Mouse (Mus musculus) kidney, postnatal 0 days (tissue): ENCODE results near the gene Dcaf17. TPM values are rescaled to one million over a fixed set of nuclear protein-coding genes. Genes with fewer than 3 reads are reported as not detected.

Experiments used
- ATAC-seq: fragments of 200-750 bp; cut with Nextera tagmentation; replicated peaks from 2 replicates; pipeline ENCODE4 v1.8.0; 2017; ENCODE audit warnings: low read depth, moderate number of reproducible peaks, moderate TSS enrichment, moderate library complexity; ENCODE audit not compliant: low FRiP score
- DNase-seq: peaks from one replicate; pipeline ENCODE4 v3.0.0-alpha.2; 2016; ENCODE audit warnings: low spot score
- H3K27ac ChIP-seq: fragments of 300-500 bp; sonication (generic); 2 replicates; pipeline ENCODE4 v1.5.1; 2014; ENCODE audit warnings: mild to moderate bottlenecking
- H3K27me3 ChIP-seq: fragments of 300-500 bp; sonication (generic); 2 replicates; pipeline ENCODE4 v1.6.1; 2014; ENCODE audit warnings: low read length, mixed read lengths; ENCODE audit not compliant: insufficient read depth
- H3K36me3 ChIP-seq: fragments of 300-500 bp; sonication (generic); 2 replicates; pipeline ENCODE4 v1.6.1; 2014; ENCODE audit warnings: low read length, mixed read lengths; ENCODE audit not compliant: insufficient read depth
- H3K4me1 ChIP-seq: fragments of 300-500 bp; sonication (generic); replicated peaks from 2 replicates; pipeline ENCODE4 v1.6.1; 2014; ENCODE audit warnings: antibody characterized with exemption, low read length, mixed read lengths; ENCODE audit not compliant: insufficient read depth
- H3K4me2 ChIP-seq: fragments of 300-500 bp; sonication (generic); 2 replicates; pipeline ENCODE4 v1.6.1; 2014; ENCODE audit warnings: mild to moderate bottlenecking, low read length, moderate library complexity, mixed read lengths
- H3K4me3 ChIP-seq: fragments of 300-500 bp; sonication (generic); replicated peaks from 2 replicates; pipeline ENCODE4 v1.5.1; 2014; ENCODE audit warnings: low read depth, low read length
- H3K9ac ChIP-seq: fragments of 300-500 bp; sonication (generic); 2 replicates; pipeline ENCODE4 v1.6.1; 2014; ENCODE audit warnings: low read depth, low read length
- H3K9me3 ChIP-seq: fragments of 300-500 bp; sonication (generic); replicated peaks from 2 replicates; pipeline ENCODE4 v1.6.1; 2016; ENCODE audit warnings: low read length, inconsistent platforms, mixed read lengths
- CTCF ChIP-seq: IDR thresholded peaks from 2 replicates; pipeline ENCODE4 v1.5.1; 2016; ENCODE audit warnings: antibody characterized with exemption, low read depth, mild to moderate bottlenecking, moderate library complexity
- WGBS: fragments of 180-500 bp; shearing (Covaris S2); extraction: QIAGEN DNeasy Blood & Tissue Kit; methylation state at CpG from one replicate; pipeline ENCODE4 v1.1.7; 2014; 5-methylcytosine and 5-hydroxymethylcytosine counted together
- polyA plus RNA-seq: library from polyadenylated mRNA; unstranded; fragments of >200 nt; fragmentation: Nextera tagmentation; extraction: Ambion mirVana; gene quantifications from 2 replicates; pipeline ENCODE4 v1.2.1, GENCODE M21; 2015

The Dcaf17 gene
- 27.3 and 33.6 TPM in 2 replicates for polyA plus RNA-seq

GRCm38 (mm10) chr2:71055300-71056114 is at the start of gene Dcaf17, which contains the start of gene Mettl8:
Gene Dcaf17 (plus strand): TSS chr2:71055328.
Gene Mettl8 (minus strand): TSS chr2:71055583.
- peak; percentile 56 for TF ChIP-seq CTCF
- no peaks in the 10 kb centered on the region for H3K27me3 ChIP-seq
- H3K9ac ChIP-seq = peak within 1 kb of the TSS; percentile 82
- no peaks in the 10 kb centered on the region for H3K9me3 ChIP-seq
- 0 out of 2 replicates have a peak, but pooled peaks cover 1% of the 10 kb centered on the region for H3K36me3 ChIP-seq
- no peaks in the 10 kb centered on the region for H3K4me1 ChIP-seq
- peak within 1 kb of the TSS; percentile 83 for H3K4me3 ChIP-seq
- DNase-seq (peak; percentile 99), ATAC-seq (peak; percentile 98)
- H3K27ac ChIP-seq = peak within 1 kb of the TSS; percentile 97
- H3K4me2 ChIP-seq = peak within 1 kb of the TSS; percentile 90
- under 1% methylated on average over 56 of the region's 57 CpGs for WGBS

DNA sequence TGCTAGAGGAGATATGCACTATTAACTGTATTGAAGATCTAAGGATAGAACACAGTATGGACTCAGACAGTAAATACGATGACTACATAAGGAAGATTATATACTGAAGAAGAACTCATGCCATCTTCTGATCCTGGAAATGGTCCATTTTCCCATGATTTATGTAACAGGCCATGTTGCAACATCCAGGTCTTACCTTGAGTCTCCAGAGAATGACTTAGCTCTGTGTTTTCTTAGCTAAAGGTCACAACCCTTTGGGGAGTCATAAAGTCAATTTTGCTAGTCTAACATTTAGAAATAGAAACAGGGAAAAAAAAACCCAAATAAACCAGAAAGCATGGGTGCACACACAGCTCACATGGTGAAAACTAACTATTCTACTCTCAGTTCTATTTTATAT is 43.3 kb upstream of the Dcaf17 start:
- H3K36me3 ChIP-seq = no peaks in the 10 kb centered on the region
- ATAC-seq = no peak
- 90% methylated on average over 1 of the region's 1 CpGs for WGBS
- H3K4me2 ChIP-seq = no peak overlapping the region
- H3K4me1 ChIP-seq = no peaks in the 10 kb centered on the region
- no peak for DNase-seq
- no peaks in the 10 kb centered on the region for H3K9me3 ChIP-seq
- H3K27me3 ChIP-seq = no peaks in the 10 kb centered on the region
- no peak overlapping the region for H3K27ac ChIP-seq
- H3K9ac ChIP-seq = no peak overlapping the region
- no peak for TF ChIP-seq CTCF
- H3K4me3 ChIP-seq = no peak overlapping the region

DNA sequence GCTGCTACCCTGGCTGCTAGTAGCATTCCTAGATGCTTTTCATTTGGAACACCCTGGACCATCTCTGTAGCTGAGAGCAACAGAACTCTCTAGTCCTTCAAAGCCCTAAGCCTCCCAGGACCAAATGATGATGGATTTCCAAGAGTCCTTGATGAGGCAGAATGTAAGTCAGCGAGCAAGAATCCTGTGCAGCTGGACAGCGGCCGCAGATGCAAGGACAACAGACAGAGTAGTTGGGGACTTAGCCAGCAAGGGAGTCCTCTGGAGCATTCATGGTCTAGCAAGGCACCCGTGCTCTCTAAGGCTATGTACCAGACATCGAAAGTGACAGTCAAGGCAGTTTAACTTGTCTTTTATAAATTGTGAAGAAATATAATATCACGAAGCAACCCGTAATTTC is 41.6 kb upstream of the Dcaf17 start:
- Histone ChIP-seq H3K27ac (no peak overlapping the region), H3K9me3 (no peaks in the 10 kb centered on the region), H3K4me1 (no peaks in the 10 kb centered on the region), H3K36me3 (no peaks in the 10 kb centered on the region), H3K27me3 (no peaks in the 10 kb centered on the region), H3K4me2 (no peak overlapping the region), H3K9ac (no peak overlapping the region), H3K4me3 (no peak overlapping the region)
- ATAC-seq = no peak
- no peak for TF ChIP-seq CTCF
- DNase-seq = no peak
- 94% methylated on average over 7 of the region's 7 CpGs for WGBS

- 61% methylated on average over 9 of the region's 9 CpGs for WGBS
- TF ChIP-seq CTCF = no peak
- Histone ChIP-seq H3K4me3 (no peak overlapping the region), H3K9ac (no peak overlapping the region), H3K27ac (no peak overlapping the region), H3K4me2 (no peak overlapping the region), H3K27me3 (no peaks in the 10 kb centered on the region), H3K36me3 (no peaks in the 10 kb centered on the region), H3K4me1 (no peaks in the 10 kb centered on the region), H3K9me3 (no peaks in the 10 kb centered on the region)
- ATAC-seq (no peak), DNase-seq (no peak)
These were observed 35.9 kb upstream of the Dcaf17 start for GRCm38 (mm10) chr2:71019277-71019676.

DNA sequence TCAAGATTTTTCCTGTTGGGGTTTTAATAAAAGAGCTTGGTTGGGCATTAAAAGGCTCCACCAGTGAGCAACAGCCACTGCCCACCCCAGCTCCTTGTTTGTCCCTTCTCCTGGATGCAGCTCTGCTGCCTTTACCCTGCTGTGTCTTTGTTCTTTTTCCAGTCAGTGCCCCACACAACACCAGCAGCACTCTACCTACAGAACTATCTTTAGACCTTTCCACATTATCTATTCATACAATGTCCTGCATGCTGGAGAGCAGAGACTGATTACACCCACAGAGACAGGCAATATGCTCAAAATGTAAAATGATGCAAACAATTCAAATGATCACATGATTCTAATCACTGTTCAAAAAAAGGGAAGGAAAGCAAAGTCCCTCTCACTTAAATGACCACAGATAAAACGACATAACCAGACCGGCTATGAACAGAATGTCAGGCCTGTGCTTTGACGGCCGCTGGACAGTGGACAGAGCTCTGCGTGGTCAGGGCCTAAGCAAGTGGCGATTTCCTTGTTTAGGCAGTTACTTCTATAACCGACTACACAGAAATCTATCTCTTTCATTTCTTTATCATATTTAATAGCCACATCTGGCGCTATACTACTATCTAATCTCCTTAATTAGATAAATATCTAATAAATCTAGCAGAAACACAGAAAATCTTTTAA is 35.3 kb upstream of the Dcaf17 start:
- no peaks in the 10 kb centered on the region for H3K9me3 ChIP-seq
- no peak for TF ChIP-seq CTCF
- H3K27me3 ChIP-seq = no peaks in the 10 kb centered on the region
- no peak for DNase-seq
- H3K4me3 ChIP-seq = no peak overlapping the region
- no peak overlapping the region for H3K4me2 ChIP-seq
- H3K27ac ChIP-seq = no peak overlapping the region
- H3K9ac ChIP-seq = no peak overlapping the region
- WGBS = 80% methylated on average over 8 of the region's 8 CpGs
- no peaks in the 10 kb centered on the region for H3K36me3 ChIP-seq
- H3K4me1 ChIP-seq = no peaks in the 10 kb centered on the region
- no peak for ATAC-seq

DNA sequence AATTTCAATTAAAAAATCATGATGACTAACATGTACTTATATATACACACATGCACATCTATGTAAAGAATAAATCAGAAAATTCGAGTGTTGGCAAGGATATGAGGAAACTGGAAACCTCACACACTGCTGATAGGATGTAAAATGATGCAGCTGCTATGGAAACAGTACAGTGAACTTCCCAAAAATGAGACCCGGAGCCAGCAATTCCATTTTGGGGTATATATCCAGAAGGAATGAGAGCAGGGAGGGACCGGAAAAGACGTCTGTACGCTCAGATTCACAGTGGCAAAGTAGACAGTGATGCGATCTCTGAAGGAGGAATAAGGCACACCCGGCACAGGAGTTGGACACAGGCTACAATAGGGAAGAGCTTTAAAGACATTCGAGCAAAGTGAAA is 34.5 kb upstream of the Dcaf17 start:
- 74% methylated on average over 8 of the region's 8 CpGs for WGBS
- Histone ChIP-seq H3K36me3 (no peaks in the 10 kb centered on the region), H3K9me3 (no peaks in the 10 kb centered on the region), H3K4me1 (no peaks in the 10 kb centered on the region), H3K27ac (no peak overlapping the region), H3K4me3 (no peak overlapping the region), H3K4me2 (no peak overlapping the region), H3K9ac (no peak overlapping the region), H3K27me3 (no peaks in the 10 kb centered on the region)
- no peak for TF ChIP-seq CTCF
- ATAC-seq (no peak), DNase-seq (no peak)
